Mouse (Mus musculus): ENCODE results near the gene Hoxb7. TPM values are rescaled to one million over a fixed set of nuclear protein-coding genes. Genes with fewer than 3 reads are reported as not detected.

The Hoxb7 gene
- polyA plus RNA-seq, 1 experiment from 2014 or later: 0.39 TPM

GRCm38 (mm10) chr11:96295092-96295835 lies 8.8 kb downstream of the Hoxb7 start:
- no peak overlapping the region for H3K9ac ChIP-seq (ENCODE audit: low read depth, low read length)
- DNase-seq (ENCODE audit: low spot score) (no peak), ATAC-seq (ENCODE audit: low read depth) (no peak)
- H3K4me2 ChIP-seq (ENCODE audit: low read depth, low read length): no peak overlapping the region
- H3K36me3 ChIP-seq (ENCODE audit: control insufficient read depth, insufficient read depth, low read length): no peaks in the 10 kb centered on the region
- no peaks in the 10 kb centered on the region for H3K4me1 ChIP-seq (ENCODE audit: control insufficient read depth, insufficient read depth, low read length)
- H3K27ac ChIP-seq (replicated peaks; ENCODE audit: low read depth, low read length): no peak overlapping the region
- H3K27me3 ChIP-seq (replicated peaks; ENCODE audit: control insufficient read depth, insufficient read depth, low read length): peaks cover 99% of the 10 kb centered on the region
- H3K9me3 ChIP-seq (ENCODE audit: control insufficient read depth, low read length): no peaks in the 10 kb centered on the region
- H3K4me3 ChIP-seq (ENCODE audit: low read depth, low read length): peak overlapping the region; percentile 10; the same call in 1 of the 2 replicates
- WGBS: 0% methylated on average over 29 of the region's 30 CpGs

GRCm38 (mm10) chr11:96296997-96297396 lies 10.6 kb downstream of the Hoxb7 start:
- Histone ChIP-seq H3K4me3 (ENCODE audit: low read depth, low read length) (no peak overlapping the region), H3K36me3 (ENCODE audit: control insufficient read depth, insufficient read depth, low read length) (no peaks in the 10 kb centered on the region), H3K4me2 (ENCODE audit: low read depth, low read length) (no peak overlapping the region), H3K4me1 (ENCODE audit: control insufficient read depth, insufficient read depth, low read length) (no peaks in the 10 kb centered on the region), H3K9ac (ENCODE audit: low read depth, low read length) (no peak overlapping the region), H3K27me3 (replicated peaks; ENCODE audit: control insufficient read depth, insufficient read depth, low read length) (peaks cover 100% of the 10 kb centered on the region), H3K27ac (replicated peaks; ENCODE audit: low read depth, low read length) (no peak overlapping the region), H3K9me3 (ENCODE audit: control insufficient read depth, low read length) (no peaks in the 10 kb centered on the region)
- ATAC-seq (ENCODE audit: low read depth) (no peak), DNase-seq (ENCODE audit: low spot score) (no peak)
- 7% methylated on average over 2 of the region's 2 CpGs for WGBS

GRCm38 (mm10) chr11:96297428-96297827 lies 11.0 kb downstream of the Hoxb7 start:
- H3K4me3 ChIP-seq (ENCODE audit: low read depth, low read length): no peak overlapping the region
- no peaks in the 10 kb centered on the region for H3K4me1 ChIP-seq (ENCODE audit: control insufficient read depth, insufficient read depth, low read length)
- H3K9me3 ChIP-seq (ENCODE audit: control insufficient read depth, low read length): no peaks in the 10 kb centered on the region
- 3% methylated on average over 3 of the region's 3 CpGs for WGBS
- peaks cover 100% of the 10 kb centered on the region for H3K27me3 ChIP-seq (replicated peaks; ENCODE audit: control insufficient read depth, insufficient read depth, low read length)
- no peaks in the 10 kb centered on the region for H3K36me3 ChIP-seq (ENCODE audit: control insufficient read depth, insufficient read depth, low read length)
- DNase-seq (ENCODE audit: low spot score) (no peak), ATAC-seq (ENCODE audit: low read depth) (no peak)
- H3K9ac ChIP-seq (ENCODE audit: low read depth, low read length): no peak overlapping the region
- no peak overlapping the region for H3K27ac ChIP-seq (replicated peaks; ENCODE audit: low read depth, low read length)
- no peak overlapping the region for H3K4me2 ChIP-seq (ENCODE audit: low read depth, low read length)

- Histone ChIP-seq H3K9ac (ENCODE audit: low read depth, low read length) (no peak overlapping the region), H3K4me1 (ENCODE audit: control insufficient read depth, insufficient read depth, low read length) (no peaks in the 10 kb centered on the region), H3K4me3 (ENCODE audit: low read depth, low read length) (no peak overlapping the region), H3K27me3 (replicated peaks; ENCODE audit: control insufficient read depth, insufficient read depth, low read length) (peaks cover 100% of the 10 kb centered on the region), H3K4me2 (ENCODE audit: low read depth, low read length) (no peak overlapping the region), H3K27ac (replicated peaks; ENCODE audit: low read depth, low read length) (no peak overlapping the region), H3K36me3 (ENCODE audit: control insufficient read depth, insufficient read depth, low read length) (no peaks in the 10 kb centered on the region), H3K9me3 (ENCODE audit: control insufficient read depth, low read length) (no peaks in the 10 kb centered on the region)
- 4% methylated on average over 11 of the region's 11 CpGs for WGBS
- ATAC-seq (ENCODE audit: low read depth) (no peak), DNase-seq (ENCODE audit: low spot score) (no peak)
Observed at GRCm38 (mm10) chr11:96297968-96298635, 11.7 kb downstream of the Hoxb7 start.

GRCm38 (mm10) chr11:96298895-96299667 lies 12.7 kb downstream of the Hoxb7 start:
- H3K27ac ChIP-seq (replicated peaks; ENCODE audit: low read depth, low read length): no peak overlapping the region
- H3K4me3 ChIP-seq (ENCODE audit: low read depth, low read length): peak overlapping the region; percentile 14; the same call in 1 of the 2 replicates
- DNase-seq (ENCODE audit: low spot score) (no peak), ATAC-seq (ENCODE audit: low read depth) (no peak)
- no peaks in the 10 kb centered on the region for H3K4me1 ChIP-seq (ENCODE audit: control insufficient read depth, insufficient read depth, low read length)
- H3K27me3 ChIP-seq (replicated peaks; ENCODE audit: control insufficient read depth, insufficient read depth, low read length): peaks cover 100% of the 10 kb centered on the region
- H3K9ac ChIP-seq (ENCODE audit: low read depth, low read length): peak overlapping the region; percentile 15; the same call in 1 of the 2 replicates
- 1% methylated on average over 32 of the region's 66 CpGs for whole genome bisulfite sequencing
- H3K9me3 ChIP-seq (ENCODE audit: control insufficient read depth, low read length): no peaks in the 10 kb centered on the region
- H3K4me2 ChIP-seq (ENCODE audit: low read depth, low read length): peak overlapping the region; percentile 37
- no peaks in the 10 kb centered on the region for H3K36me3 ChIP-seq (ENCODE audit: control insufficient read depth, insufficient read depth, low read length)

DNA sequence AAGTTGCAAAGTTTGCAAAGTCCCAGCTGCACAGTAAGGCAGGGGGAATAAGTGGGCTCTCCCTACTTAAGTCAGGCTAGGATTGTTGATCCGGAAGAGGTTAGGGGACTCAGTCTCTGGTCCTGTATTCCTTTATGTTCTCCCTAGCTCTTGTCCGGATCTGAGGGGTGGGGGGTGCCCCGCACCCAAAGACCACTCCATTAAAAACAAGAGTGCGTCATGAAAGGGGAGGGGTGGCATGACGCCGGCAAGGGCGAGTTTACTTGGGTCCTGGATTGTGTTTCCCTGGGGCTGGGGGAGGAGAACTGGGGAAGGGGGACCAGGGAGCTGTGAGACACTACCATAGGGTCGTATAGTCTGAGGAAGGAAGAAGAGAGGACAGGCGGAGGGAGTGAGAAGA lies 13.4 kb downstream of the Hoxb7 start:
- H3K4me1 ChIP-seq (ENCODE audit: control insufficient read depth, insufficient read depth, low read length): no peaks in the 10 kb centered on the region
- peaks cover 100% of the 10 kb centered on the region for H3K27me3 ChIP-seq (replicated peaks; ENCODE audit: control insufficient read depth, insufficient read depth, low read length)
- WGBS: 1% methylated on average over 9 of the region's 9 CpGs
- ATAC-seq (ENCODE audit: low read depth) (no peak), DNase-seq (ENCODE audit: low spot score) (no peak)
- H3K9ac ChIP-seq (ENCODE audit: low read depth, low read length): no peak overlapping the region
- H3K36me3 ChIP-seq (ENCODE audit: control insufficient read depth, insufficient read depth, low read length): no peaks in the 10 kb centered on the region
- no peak overlapping the region for H3K27ac ChIP-seq (replicated peaks; ENCODE audit: low read depth, low read length)
- no peaks in the 10 kb centered on the region for H3K9me3 ChIP-seq (ENCODE audit: control insufficient read depth, low read length)
- H3K4me3 ChIP-seq (ENCODE audit: low read depth, low read length): peak overlapping the region; percentile 14; the same call in 1 of the 2 replicates
- no peak overlapping the region for H3K4me2 ChIP-seq (ENCODE audit: low read depth, low read length)

DNA sequence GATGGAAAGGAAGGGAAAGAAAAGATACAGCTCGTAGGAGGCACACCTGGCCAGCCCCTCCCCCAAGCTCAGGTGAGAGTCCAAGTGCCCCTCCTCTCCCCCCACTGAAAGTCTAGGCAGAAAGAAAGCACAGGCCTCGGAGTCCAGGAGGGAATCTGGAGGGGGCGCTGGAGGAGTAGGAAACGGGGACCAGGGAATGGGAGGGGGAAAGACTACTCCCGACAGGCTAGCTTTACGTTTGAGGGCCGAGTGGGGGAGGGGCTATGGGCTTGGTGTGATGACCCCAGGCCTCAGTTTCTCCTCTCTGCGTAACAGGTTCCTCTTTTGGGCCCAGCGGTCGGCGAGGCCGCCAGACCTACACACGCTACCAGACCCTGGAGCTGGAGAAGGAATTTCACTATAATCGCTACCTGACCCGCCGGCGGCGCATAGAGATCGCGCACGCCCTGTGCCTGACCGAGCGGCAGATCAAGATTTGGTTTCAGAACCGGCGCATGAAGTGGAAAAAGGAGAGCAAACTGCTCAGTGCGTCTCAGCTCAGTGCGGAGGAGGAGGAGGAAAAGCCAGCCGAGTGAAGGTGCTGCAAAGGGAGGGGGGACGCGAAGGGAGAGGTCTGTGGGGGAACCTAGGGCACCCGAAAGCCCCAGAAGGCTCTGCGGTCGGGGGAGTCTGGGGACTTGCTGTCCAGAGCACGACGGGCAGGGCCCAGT lies 14.1 kb downstream of the Hoxb7 start:
- H3K9ac ChIP-seq (ENCODE audit: low read depth, low read length): no peak overlapping the region; the same call in 1 of the 2 replicates
- no peaks in the 10 kb centered on the region for H3K4me1 ChIP-seq (ENCODE audit: control insufficient read depth, insufficient read depth, low read length)
- DNase-seq (ENCODE audit: low spot score) (no peak), ATAC-seq (ENCODE audit: low read depth) (no peak)
- H3K27ac ChIP-seq (replicated peaks; ENCODE audit: low read depth, low read length): no peak overlapping the region
- peak overlapping the region; percentile 3; the same call in 1 of the 2 replicates for H3K4me2 ChIP-seq (ENCODE audit: low read depth, low read length)
- peak overlapping the region; percentile 1; the same call in 1 of the 2 replicates for H3K4me3 ChIP-seq (ENCODE audit: low read depth, low read length)
- whole genome bisulfite sequencing: 1% methylated on average over 22 of the region's 35 CpGs
- H3K36me3 ChIP-seq (ENCODE audit: control insufficient read depth, insufficient read depth, low read length): no peaks in the 10 kb centered on the region
- no peaks in the 10 kb centered on the region for H3K9me3 ChIP-seq (ENCODE audit: control insufficient read depth, low read length)
- H3K27me3 ChIP-seq (replicated peaks; ENCODE audit: control insufficient read depth, insufficient read depth, low read length): peaks cover 100% of the 10 kb centered on the region

DNA sequence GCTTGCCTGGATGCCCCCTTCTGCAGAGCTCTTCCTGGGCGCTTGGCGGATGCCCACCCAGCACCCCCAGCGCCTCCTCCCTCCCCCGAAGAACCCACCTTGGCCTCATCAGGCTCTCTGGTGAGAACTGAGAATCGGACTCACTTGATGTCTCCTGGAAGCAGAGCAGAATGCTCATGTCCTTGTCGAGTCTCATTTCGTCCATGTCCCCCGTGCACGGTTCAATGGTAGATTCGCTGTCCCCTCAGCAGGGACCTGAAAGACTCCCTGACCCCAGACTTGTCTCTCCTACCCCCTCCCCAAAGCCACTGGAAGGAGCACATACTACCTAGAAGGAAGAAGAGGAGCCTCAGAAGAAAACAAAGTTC lies 14.6 kb downstream of the Hoxb7 start:
- no peak overlapping the region for H3K4me3 ChIP-seq (ENCODE audit: low read depth, low read length)
- ATAC-seq (ENCODE audit: low read depth): no peak
- H3K4me2 ChIP-seq (ENCODE audit: low read depth, low read length): peak overlapping the region; percentile 3; the same call in 1 of the 2 replicates
- 6% methylated on average over 7 of the region's 10 CpGs for WGBS
- no peaks in the 10 kb centered on the region for H3K36me3 ChIP-seq (ENCODE audit: control insufficient read depth, insufficient read depth, low read length)
- H3K4me1 ChIP-seq (ENCODE audit: control insufficient read depth, insufficient read depth, low read length): no peaks in the 10 kb centered on the region
- no peak overlapping the region; the same call in 1 of the 2 replicates for H3K9ac ChIP-seq (ENCODE audit: low read depth, low read length)
- H3K9me3 ChIP-seq (ENCODE audit: control insufficient read depth, low read length): no peaks in the 10 kb centered on the region
- H3K27me3 ChIP-seq (replicated peaks; ENCODE audit: control insufficient read depth, insufficient read depth, low read length): peaks cover 100% of the 10 kb centered on the region
- H3K27ac ChIP-seq (replicated peaks; ENCODE audit: low read depth, low read length): no peak overlapping the region
- DNase-seq (ENCODE audit: low spot score): no peak

All from embryonic facial prominence, embryonic 14.5 days (tissue).